Mouse (Mus musculus) stomach, embryonic 15.5 days (tissue): ENCODE results near the gene Reck. TPM values are rescaled to one million over a fixed set of nuclear protein-coding genes. Genes with fewer than 3 reads are reported as not detected.
A peak's percentile ranks its signal among the peaks of the same experiment; 100 is the strongest.

Experiments used
- ATAC-seq: fragments of 200-750 bp; cut with Nextera tagmentation; 2 replicates; pipeline ENCODE4 v1.8.0; 2017; ENCODE audit warnings: low read depth, moderate number of reproducible peaks, moderate TSS enrichment; ENCODE audit not compliant: insufficient read depth, low FRiP score
- H3K27ac ChIP-seq: fragments of 300-500 bp; sonication (generic); 2 replicates; pipeline ENCODE4 v1.5.1; 2015; ENCODE audit warnings: mild to moderate bottlenecking, inconsistent platforms
- H3K27me3 ChIP-seq: fragments of 300-500 bp; sonication (generic); replicated peaks from 2 replicates; pipeline ENCODE4 v1.6.1; 2015; ENCODE audit warnings: inconsistent platforms
- H3K36me3 ChIP-seq: fragments of 300-500 bp; sonication (generic); 2 replicates; pipeline ENCODE4 v1.6.1; 2015; ENCODE audit warnings: inconsistent platforms
- H3K4me1 ChIP-seq: fragments of 300-500 bp; sonication (generic); 2 replicates; pipeline ENCODE4 v1.6.1; 2015; ENCODE audit warnings: inconsistent platforms
- H3K4me2 ChIP-seq: fragments of 300-500 bp; sonication (generic); 2 replicates; pipeline ENCODE4 v1.6.1; 2015; ENCODE audit warnings: mild to moderate bottlenecking, inconsistent platforms
- H3K4me3 ChIP-seq: fragments of 300-500 bp; sonication (generic); replicated peaks from 2 replicates; pipeline ENCODE4 v1.5.1; 2015; ENCODE audit warnings: inconsistent platforms
- H3K9ac ChIP-seq: fragments of 300-500 bp; sonication (generic); 2 replicates; pipeline ENCODE4 v1.6.1; 2015; ENCODE audit warnings: inconsistent platforms
- H3K9me3 ChIP-seq: fragments of 300-500 bp; sonication (generic); 2 replicates; pipeline ENCODE4 v1.6.1; 2016; ENCODE audit warnings: inconsistent platforms
- WGBS: fragments of 180-500 bp; shearing (Covaris S2); methylation state at CpG from one replicate; pipeline ENCODE4 v1.1.7; 2015; 5-methylcytosine and 5-hydroxymethylcytosine counted together
- polyA plus RNA-seq: library from polyadenylated mRNA; unstranded; fragments of >200 nt; fragmentation: Nextera tagmentation; extraction: Ambion mirVana; gene quantifications from 2 replicates; pipeline ENCODE4 v1.2.1, GENCODE M21; 2015

The Reck gene
- polyA plus RNA-seq, 1 experiment from 2014 or later = 21.8 TPM

- Histone ChIP-seq H3K9me3 (no peaks in the 10 kb centered on the region), H3K9ac (no peak overlapping the region), H3K27ac (peak overlapping the region; percentile 86), H3K36me3 (no peaks in the 10 kb centered on the region), H3K4me2 (peak overlapping the region; percentile 36; the same call in 1 of the 2 replicates), H3K4me3 (no peak overlapping the region), H3K27me3 (no peaks in the 10 kb centered on the region), H3K4me1 (peaks cover 32% of the 10 kb centered on the region)
- ATAC-seq = peak; percentile 74
- WGBS = 2% methylated on average over 8 of the region's 8 CpGs
Observed at GRCm38 (mm10) chr4:43972137-43972591, 96.8 kb downstream of the Reck start.

DNA sequence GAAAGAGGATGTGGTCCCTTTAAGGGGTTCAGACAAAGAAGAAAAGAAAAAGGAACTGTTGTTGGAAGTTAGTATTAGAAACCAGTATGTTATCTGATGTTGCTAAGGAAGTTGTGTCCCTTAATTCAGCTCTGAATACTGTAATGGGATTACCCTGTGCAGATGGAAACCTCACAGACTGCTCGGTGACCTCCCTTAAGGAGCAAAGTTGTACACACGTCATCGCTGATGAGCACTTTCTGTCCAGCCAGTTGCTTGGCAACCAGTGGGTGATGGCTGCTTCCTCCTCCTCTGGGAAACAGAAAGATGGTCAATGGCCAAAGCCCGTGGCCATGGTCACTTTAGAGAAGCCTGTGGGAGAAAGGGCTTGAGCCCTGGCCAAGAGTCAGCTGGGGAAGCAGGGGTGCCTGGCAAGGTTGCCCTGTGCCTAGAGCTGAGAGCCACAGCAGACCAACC, 98.2 kb downstream of the Reck start:
- WGBS = 53% methylated on average over 4 of the region's 4 CpGs
- Histone ChIP-seq H3K4me2 (no peak overlapping the region), H3K27ac (peak overlapping the region; percentile 61), H3K27me3 (no peaks in the 10 kb centered on the region), H3K9ac (no peak overlapping the region), H3K9me3 (no peaks in the 10 kb centered on the region), H3K4me1 (peaks cover 26% of the 10 kb centered on the region), H3K4me3 (no peak overlapping the region), H3K36me3 (no peaks in the 10 kb centered on the region)
- ATAC-seq = no peak

GRCm38 (mm10) chr4:43974914-43975616, 99.7 kb downstream of the Reck start:
- no peaks in the 10 kb centered on the region for H3K36me3 ChIP-seq
- 62% methylated on average over 10 of the region's 10 CpGs for WGBS
- H3K27ac ChIP-seq = peak overlapping the region; percentile 54; the same call in 1 of the 2 replicates
- no peak overlapping the region for H3K4me2 ChIP-seq
- H3K9me3 ChIP-seq = no peaks in the 10 kb centered on the region
- H3K4me1 ChIP-seq = peaks cover 36% of the 10 kb centered on the region
- no peak overlapping the region for H3K9ac ChIP-seq
- ATAC-seq = no peak
- H3K27me3 ChIP-seq = no peaks in the 10 kb centered on the region
- no peak overlapping the region for H3K4me3 ChIP-seq

GRCm38 (mm10) chr4:43976223-43976740, 101.0 kb downstream of the Reck start:
- Histone ChIP-seq H3K27me3 (no peaks in the 10 kb centered on the region), H3K4me3 (no peak overlapping the region), H3K9me3 (no peaks in the 10 kb centered on the region), H3K36me3 (no peaks in the 10 kb centered on the region), H3K4me1 (peaks cover 36% of the 10 kb centered on the region), H3K27ac (no peak overlapping the region), H3K9ac (no peak overlapping the region), H3K4me2 (no peak overlapping the region)
- WGBS = 75% methylated on average over 6 of the region's 6 CpGs
- no peak for ATAC-seq

DNA sequence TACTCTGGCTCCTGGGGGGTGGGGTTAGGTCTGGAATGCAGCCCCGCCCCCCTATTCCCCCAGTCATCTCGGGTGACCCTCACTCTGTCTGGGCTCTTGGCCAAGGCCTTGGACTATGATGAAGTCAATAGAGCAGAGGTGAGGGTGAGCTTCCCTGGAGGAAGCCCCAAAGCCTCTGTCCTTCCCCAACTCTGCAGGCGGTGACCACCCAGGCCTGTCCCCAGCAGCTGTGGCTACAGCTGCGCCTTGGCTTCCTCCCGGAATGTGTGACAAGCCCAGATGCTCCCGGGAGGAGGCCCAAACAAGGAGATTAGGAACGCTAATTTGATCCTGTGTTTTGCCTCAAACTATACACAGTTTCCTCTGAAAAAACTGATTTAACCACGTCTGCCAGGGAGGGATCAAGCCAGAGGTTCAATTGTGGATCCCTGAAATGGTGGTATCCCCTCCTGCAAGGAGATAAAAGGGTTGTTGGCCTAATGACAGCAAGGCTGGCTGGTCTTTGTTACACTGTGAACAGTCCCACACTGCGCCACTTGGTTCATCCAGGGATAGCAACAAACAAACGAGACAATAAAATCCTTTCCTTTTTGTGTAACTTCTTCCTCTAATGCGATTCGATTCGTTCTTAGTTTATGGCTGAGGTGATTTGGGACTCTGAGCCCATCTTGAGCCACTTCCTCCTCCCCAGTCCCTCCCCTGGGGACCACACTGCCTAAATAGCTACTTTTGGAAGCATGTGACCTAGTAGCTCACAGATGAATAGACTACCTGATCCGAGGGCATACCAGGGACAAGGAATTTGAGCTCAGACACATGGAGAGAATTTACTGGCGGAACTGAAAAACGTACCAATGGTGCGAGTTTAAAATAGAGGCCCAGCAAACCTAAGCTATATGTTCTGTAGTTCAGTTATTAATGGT, 103.5 kb downstream of the Reck start:
- no peak overlapping the region for H3K4me3 ChIP-seq
- no peaks in the 10 kb centered on the region for H3K36me3 ChIP-seq
- peak overlapping the region; percentile 71 for H3K27ac ChIP-seq
- WGBS = 42% methylated on average over 17 of the region's 17 CpGs
- ATAC-seq = peak; percentile 56; the same call in 1 of the 2 replicates
- no peak overlapping the region for H3K4me2 ChIP-seq
- H3K9me3 ChIP-seq = no peaks in the 10 kb centered on the region
- H3K27me3 ChIP-seq = no peaks in the 10 kb centered on the region
- no peak overlapping the region for H3K9ac ChIP-seq
- H3K4me1 ChIP-seq = peaks cover 25% of the 10 kb centered on the region

- Histone ChIP-seq H3K4me3 (no peak overlapping the region), H3K36me3 (no peaks in the 10 kb centered on the region), H3K4me1 (peaks cover 23% of the 10 kb centered on the region), H3K9me3 (no peaks in the 10 kb centered on the region), H3K27ac (no peak overlapping the region), H3K9ac (no peak overlapping the region), H3K4me2 (no peak overlapping the region), H3K27me3 (no peaks in the 10 kb centered on the region)
- 73% methylated on average over 3 of the region's 3 CpGs for WGBS
- ATAC-seq = no peak
Observed at GRCm38 (mm10) chr4:43979746-43980145, 104.4 kb downstream of the Reck start.

DNA sequence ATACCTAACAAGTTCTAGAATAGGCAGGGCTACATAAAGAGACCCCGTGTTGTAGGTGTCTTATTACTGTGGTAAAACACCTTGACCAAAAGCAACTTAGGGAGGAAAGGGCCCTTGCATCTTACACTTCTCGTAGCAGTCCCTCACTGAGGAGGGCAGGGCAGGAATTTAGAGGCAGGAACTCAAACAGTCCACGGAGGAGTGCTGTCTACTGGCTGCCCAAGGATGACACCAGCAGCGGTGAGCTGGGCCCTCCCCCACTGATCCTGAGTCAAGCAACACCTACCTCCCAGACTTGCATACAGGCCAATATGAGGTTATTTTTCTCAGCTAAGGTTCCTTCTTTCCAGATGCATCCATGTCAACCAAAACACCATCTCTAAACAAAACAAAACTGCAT, 104.9 kb downstream of the Reck start:
- no peak overlapping the region for H3K9ac ChIP-seq
- WGBS = 79% methylated on average over 4 of the region's 4 CpGs
- H3K27ac ChIP-seq = no peak overlapping the region
- H3K4me3 ChIP-seq = no peak overlapping the region
- peaks cover 21% of the 10 kb centered on the region for H3K4me1 ChIP-seq
- H3K36me3 ChIP-seq = no peaks in the 10 kb centered on the region
- no peaks in the 10 kb centered on the region for H3K9me3 ChIP-seq
- no peak for ATAC-seq
- H3K27me3 ChIP-seq = no peaks in the 10 kb centered on the region
- H3K4me2 ChIP-seq = no peak overlapping the region

GRCm38 (mm10) chr4:43980846-43981245, 105.5 kb downstream of the Reck start:
- Histone ChIP-seq H3K27me3 (no peaks in the 10 kb centered on the region), H3K9me3 (no peaks in the 10 kb centered on the region), H3K36me3 (no peaks in the 10 kb centered on the region), H3K4me1 (peaks cover 21% of the 10 kb centered on the region), H3K27ac (no peak overlapping the region), H3K4me2 (no peak overlapping the region), H3K9ac (no peak overlapping the region), H3K4me3 (no peak overlapping the region)
- ATAC-seq = no peak
- 97% methylated on average over 6 of the region's 6 CpGs for WGBS

GRCm38 (mm10) chr4:43981251-43981650, 105.9 kb downstream of the Reck start:
- H3K27me3 ChIP-seq = no peaks in the 10 kb centered on the region
- peaks cover 21% of the 10 kb centered on the region for H3K4me1 ChIP-seq
- H3K4me3 ChIP-seq = no peak overlapping the region
- no peak overlapping the region for H3K9ac ChIP-seq
- H3K9me3 ChIP-seq = no peaks in the 10 kb centered on the region
- H3K4me2 ChIP-seq = no peak overlapping the region
- no peak for ATAC-seq
- no peaks in the 10 kb centered on the region for H3K36me3 ChIP-seq
- H3K27ac ChIP-seq = no peak overlapping the region
- 82% methylated on average over 7 of the region's 7 CpGs for WGBS

DNA sequence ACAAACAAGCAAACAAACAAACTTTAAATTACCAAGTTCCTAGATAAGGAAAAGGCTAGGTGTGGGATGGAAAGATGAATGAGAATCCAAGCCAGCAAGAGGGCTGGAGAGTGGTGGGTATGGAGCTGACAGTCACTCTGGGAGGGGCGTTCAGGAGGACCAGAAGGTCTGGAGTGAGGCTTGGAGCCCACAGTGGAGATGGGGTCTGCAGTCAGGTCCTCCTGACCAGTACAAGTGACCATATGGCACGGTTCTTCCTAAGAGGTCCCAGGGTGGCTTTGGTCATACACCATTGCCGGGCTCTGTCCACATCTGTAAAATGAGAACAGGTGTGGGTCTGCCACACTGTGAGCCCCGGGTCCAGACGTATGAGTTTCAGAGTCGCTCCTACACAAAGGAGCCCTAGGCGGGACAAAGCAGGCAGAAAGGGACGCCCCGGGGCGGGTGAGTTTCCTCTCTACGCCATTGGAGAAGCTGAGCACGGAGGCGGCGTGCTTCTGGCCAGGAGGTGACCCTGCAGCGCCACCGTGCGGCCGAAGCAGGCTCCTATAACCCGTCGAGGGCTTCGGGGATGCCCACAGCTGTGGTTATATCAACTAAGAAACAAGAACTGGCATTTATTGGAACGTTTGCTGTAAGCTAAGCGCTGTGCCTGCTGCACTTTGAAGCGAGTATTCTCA, 106.9 kb downstream of the Reck start:
- peak; percentile 89 for ATAC-seq
- H3K36me3 ChIP-seq = no peaks in the 10 kb centered on the region
- peak overlapping the region; percentile 45; the same call in 1 of the 2 replicates for H3K27ac ChIP-seq
- peak overlapping the region; percentile 36 for H3K4me3 ChIP-seq
- H3K9me3 ChIP-seq = no peaks in the 10 kb centered on the region
- peak overlapping the region; percentile 23; the same call in 1 of the 2 replicates for H3K9ac ChIP-seq
- peaks cover 21% of the 10 kb centered on the region for H3K4me1 ChIP-seq
- H3K4me2 ChIP-seq = peak overlapping the region; percentile 77
- H3K27me3 ChIP-seq = no peaks in the 10 kb centered on the region
- 2% methylated on average over 24 of the region's 24 CpGs for WGBS

DNA sequence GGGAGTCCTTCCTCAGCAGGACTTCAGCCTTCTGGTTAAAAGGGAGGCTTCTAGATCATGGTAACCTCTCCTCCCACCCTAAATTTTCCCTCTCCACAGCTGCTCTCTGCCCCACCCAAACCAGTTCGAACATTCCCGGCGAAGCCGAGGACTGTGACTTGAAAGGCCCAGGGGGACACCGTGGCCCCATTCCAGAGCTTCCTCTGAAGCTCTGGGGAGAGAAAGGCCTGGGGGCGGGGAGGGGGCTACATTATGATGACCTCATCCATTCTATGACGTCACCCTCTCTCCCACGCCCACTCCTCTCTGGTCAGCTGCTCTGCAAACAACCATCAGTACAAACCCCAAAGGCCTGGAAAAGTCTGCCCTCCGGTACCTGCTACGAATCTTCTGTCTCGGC, 107.9 kb downstream of the Reck start, which contains the start of gene Ccin:
Gene Ccin, plus strand, starts transcription at position 303 of the 400 bp plus-strand sequence.
- 75% methylated on average over 11 of the region's 11 CpGs for WGBS
- Histone ChIP-seq H3K4me3 (peak within 1 kb of the TSS; percentile 36), H3K9me3 (no peaks in the 10 kb centered on the region), H3K4me1 (peaks cover 19% of the 10 kb centered on the region), H3K27ac (peak within 1 kb of the TSS; percentile 45; the same call in 1 of the 2 replicates), H3K36me3 (no peaks in the 10 kb centered on the region), H3K27me3 (no peaks in the 10 kb centered on the region), H3K9ac (peak within 1 kb of the TSS; percentile 23; the same call in 1 of the 2 replicates), H3K4me2 (peak within 1 kb of the TSS; percentile 77)
- ATAC-seq = no peak
